ENCODE assay signal across 8 mouse cellular contexts in the genomic region with DNA sequence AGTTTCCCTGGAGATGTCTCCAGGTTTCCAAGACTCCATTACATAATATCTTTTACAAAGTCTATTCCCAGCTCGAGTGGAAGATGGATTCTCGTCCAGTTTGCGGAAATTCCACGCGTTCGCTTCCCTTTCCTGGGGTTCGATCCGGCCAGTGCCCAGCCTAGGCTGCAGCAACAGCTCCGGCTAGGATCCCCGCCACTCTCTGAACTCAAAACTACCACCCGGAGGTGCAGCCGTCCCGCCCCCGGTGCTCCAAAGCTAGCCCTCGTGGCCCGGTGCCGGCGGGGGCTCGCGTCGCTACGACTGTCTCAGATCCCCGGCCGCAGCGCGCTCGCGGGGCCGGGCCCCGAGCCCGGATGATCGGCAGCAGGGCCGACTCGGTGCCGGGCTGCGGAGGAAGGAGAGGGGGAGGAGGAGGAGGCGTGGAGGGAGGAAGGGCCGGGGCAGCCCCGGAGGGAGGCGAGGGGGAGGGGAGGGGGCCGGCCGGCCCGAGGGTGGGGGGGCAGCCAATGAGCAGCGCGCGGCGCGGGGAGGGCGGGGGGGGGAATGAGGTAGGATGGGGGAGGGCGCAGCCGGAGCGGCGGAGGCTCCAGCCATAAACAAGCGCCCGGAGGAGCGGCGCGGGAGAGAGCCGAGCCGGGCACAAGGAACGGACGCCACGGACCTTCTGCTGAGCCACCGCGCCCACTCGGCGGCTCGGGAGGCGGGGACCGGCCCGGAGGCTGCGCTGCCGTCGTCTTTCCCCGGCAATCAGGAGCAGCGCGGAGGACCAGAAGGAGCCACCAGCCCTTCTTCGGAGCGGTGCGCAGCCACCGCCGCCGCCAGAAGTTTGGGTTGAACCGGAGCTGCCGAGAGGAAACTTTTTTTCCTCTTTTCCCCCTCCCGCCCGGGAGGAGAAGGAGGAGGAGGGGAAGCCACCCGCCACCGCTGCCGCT. TPM values are rescaled to one million over a fixed set of nuclear protein-coding genes. Genes with fewer than 3 reads are reported as not detected.
DNase-seq lines count a peak whose midpoint lies in the region; ATAC-seq and TF ChIP-seq lines count a peak whose summit lies in the region.

TSS of gene Crim1 (plus strand) at position 623 of the 935 bp plus-strand sequence.

- H3K4me2 ChIP-seq in embryonic facial prominence, embryonic 12.5 days (replicated peaks), result peak within 1 kb of the TSS; percentile 98
- peak within 1 kb of the TSS; percentile 94 for H3K4me2 ChIP-seq in midbrain, postnatal 0 days (ENCODE audit: low read depth, low read length, poor library complexity, severe bottlenecking)

- peak; percentile 83 for DNase-seq in heart, adult 8-10 months (ENCODE audit: low spot score)
- DNase-seq in kidney, adult 8-10 months, result peak; percentile 78 to 83
- peak; percentile 82 for DNase-seq in liver
- peak; percentile 79 for DNase-seq in midbrain, postnatal 0 days (ENCODE audit: low spot score)
- DNase-seq in spleen, postnatal 14 days (ENCODE audit: low spot score in 2 of 2), result peak; percentile 20 to 24

- no peaks in the 10 kb centered on the region for H3K9me3 ChIP-seq in erythroblast, embryonic 14.5 days (ENCODE audit: control insufficient read depth, low read length)
- H3K9me3 ChIP-seq in embryonic facial prominence, embryonic 12.5 days, result no peaks in the 10 kb centered on the region
- H3K9me3 ChIP-seq in midbrain, postnatal 0 days (ENCODE audit: low read length), result no peaks in the 10 kb centered on the region

- H3K27me3 ChIP-seq in erythroblast, embryonic 14.5 days (ENCODE audit: control insufficient read depth), result peaks cover 56% of the 10 kb centered on the region
- H3K27me3 ChIP-seq in embryonic facial prominence, embryonic 12.5 days, result peaks cover 6% of the 10 kb centered on the region; the same call in 1 of the 2 replicates
- H3K27me3 ChIP-seq in midbrain, postnatal 0 days (ENCODE audit: insufficient read depth, low read length), result no peaks in the 10 kb centered on the region

- no peak for TF ChIP-seq CTCF in midbrain, postnatal 0 days (IDR thresholded peaks at IDR 0.05)

- peak within 1 kb of the TSS; percentile 65 for H3K4me3 ChIP-seq in erythroblast, embryonic 14.5 days (replicated peaks)
- H3K4me3 ChIP-seq in embryonic facial prominence, embryonic 12.5 days, result peak within 1 kb of the TSS; percentile 85
- H3K4me3 ChIP-seq in midbrain, postnatal 0 days (ENCODE audit: low read depth, low read length), result peak within 1 kb of the TSS; percentile 88

- under 1% methylated on average over 71 of the region's 90 CpGs for WGBS in embryonic facial prominence, embryonic 12.5 days
- WGBS in midbrain, postnatal 0 days, result under 1% methylated on average over 41 of the region's 90 CpGs

- H3K36me3 ChIP-seq in erythroblast, embryonic 14.5 days (ENCODE audit: control insufficient read depth), result no peaks in the 10 kb centered on the region
- no peaks in the 10 kb centered on the region for H3K36me3 ChIP-seq in embryonic facial prominence, embryonic 12.5 days
- H3K36me3 ChIP-seq in midbrain, postnatal 0 days (ENCODE audit: insufficient read depth, low read length), result no peaks in the 10 kb centered on the region

- H3K27ac ChIP-seq in embryonic facial prominence, embryonic 12.5 days, result peak within 1 kb of the TSS; percentile 98
- H3K27ac ChIP-seq in midbrain, postnatal 0 days (ENCODE audit: low read depth, low read length), result peak within 1 kb of the TSS; percentile 82

- H3K9ac ChIP-seq in embryonic facial prominence, embryonic 12.5 days, result peak within 1 kb of the TSS; percentile 83
- H3K9ac ChIP-seq in midbrain, postnatal 0 days (replicated peaks; ENCODE audit: low read length, poor library complexity, severe bottlenecking), result peak within 1 kb of the TSS; percentile 72

- peaks cover 25% of the 10 kb centered on the region for H3K4me1 ChIP-seq in erythroblast, embryonic 14.5 days (ENCODE audit: control insufficient read depth)
- H3K4me1 ChIP-seq in embryonic facial prominence, embryonic 12.5 days, result peaks cover 19% of the 10 kb centered on the region
- peaks cover 3% of the 10 kb centered on the region; the same call in 1 of the 2 replicates for H3K4me1 ChIP-seq in midbrain, postnatal 0 days (ENCODE audit: insufficient read depth, low read length)

- ATAC-seq in erythroblast, adult 5-6 weeks (replicated peaks; ENCODE audit: low FRiP score, poor library complexity, severe bottlenecking), result no peak
- peak; percentile 79 for ATAC-seq in embryonic facial prominence, embryonic 12.5 days (ENCODE audit: insufficient number of reproducible peaks, insufficient read depth, low FRiP score, low TSS enrichment)
- peak; percentile 70 for ATAC-seq in midbrain, postnatal 0 days (ENCODE audit: low FRiP score)

RNA-seq across cellular contexts. Expression of gene Crim1, which starts in this region (rescaled TPM):
- 0.07 and 0.10 TPM in 2 replicates for polyA plus RNA-seq in erythroblast, embryonic 14.5 days (2012)
- 1.0 and 1.5 TPM in 2 replicates for total RNA-seq in erythroblast, adult 5-6 weeks (2015; ENCODE audit: low replicate concordance)
- under 0.01 and 2.2 TPM in 2 replicates for total RNA-seq in erythroblast, adult 5-6 weeks (2017; ENCODE audit: low replicate concordance)
- 5.9 and 6.9 TPM in 2 replicates for polyA plus RNA-seq in embryonic facial prominence, embryonic 12.5 days (2016; fragmentation: Nextera tagmentation; extraction: Ambion mirVana)
- 10 to 100 TPM; 58.6 to 70.9 (median 67.5) TPM for total RNA-seq in heart, adult 8-10 months (2022)
- 108 and 119 TPM in 2 replicates for total RNA-seq in midbrain, postnatal 0 days (2014; rRNA removed)
- 13.1 and 16.5 TPM in 2 replicates for polyA plus RNA-seq in midbrain, postnatal 0 days (2015; fragmentation: Nextera tagmentation; extraction: Ambion mirVana)

Comparison
In these comparisons a context has a peak if more than half of its experiments do, and no peak if none do; other contexts are left out.
1. RNA of gene Crim1 (total RNA-seq): 108 to 119 TPM in midbrain, postnatal 0 days and 58.6 to 70.9 TPM in heart, adult 8-10 months; under 0.01 to 2.2 TPM in erythroblast, adult 5-6 weeks; every median in the first group is over 10 times any median in the second.
2. DNase-seq: peak in every context shown above with its lines; median percentile 83 in heart, adult 8-10 months; 82 in liver; 80 in kidney, adult 8-10 months; 79 in midbrain, postnatal 0 days; 22 in spleen, postnatal 14 days.
3. Peak in every context shown above with its lines, with median percentiles within 50 percentile points of each other: H3K4me3 ChIP-seq.